Mouse (Mus musculus): ENCODE measurements at regions not wholly inside any gene's neighbourhood (a gene's known extent, or its start where the extent isn't known, plus 50 kb on each side); places are given as distances from the start of the nearest gene placed in this dataset.

- Histone ChIP-seq H3K27me3 (ENCODE audit: control insufficient read depth, insufficient read depth, low read length) (no peaks in the 10 kb centered on the region), H3K4me3 (no peak overlapping the region), H3K36me3 (ENCODE audit: control insufficient read depth, insufficient read depth, low read length) (no peaks in the 10 kb centered on the region), H3K4me1 (ENCODE audit: control insufficient read depth, insufficient read depth, low read length) (no peaks in the 10 kb centered on the region), H3K9ac (ENCODE audit: low read depth, low read length) (no peak overlapping the region), H3K79me2 (replicated peaks; ENCODE audit: control insufficient read depth, insufficient read depth, low read length) (no peaks in the 10 kb centered on the region), H3K27ac (no peak overlapping the region)
- 73% methylated on average over 4 of the region's 4 CpGs for WGBS
- no peak for DNase-seq
- intact Hi-C loops (cut with DNase I): no loop called here
- TF ChIP-seq POLR2A (IDR thresholded peaks at IDR 0.05; ENCODE audit: insufficient read depth, low read depth, low read length) (no peak), CTCF (IDR thresholded peaks at IDR 0.05) (no peak), EP300 (IDR thresholded peaks at IDR 0.05; ENCODE audit: insufficient read depth, low read depth, low read length) (no peak)
Observed at GRCm38 (mm10) chr9:68372726-68373125, 280.9 kb upstream of the Rora start.

GRCm38 (mm10) chr9:68376222-68376621 lies 277.4 kb upstream of the Rora start:
- no peak overlapping the region for H3K4me3 ChIP-seq
- H3K79me2 ChIP-seq (replicated peaks; ENCODE audit: control insufficient read depth, insufficient read depth, low read length): no peaks in the 10 kb centered on the region
- DNase-seq: no peak
- no peak overlapping the region for H3K9ac ChIP-seq (ENCODE audit: low read depth, low read length)
- WGBS: 68% methylated on average over 1 of the region's 1 CpGs
- intact Hi-C loops (cut with DNase I): no loop called here
- no peaks in the 10 kb centered on the region for H3K4me1 ChIP-seq (ENCODE audit: control insufficient read depth, insufficient read depth, low read length)
- H3K27ac ChIP-seq: no peak overlapping the region
- TF ChIP-seq POLR2A (IDR thresholded peaks at IDR 0.05; ENCODE audit: insufficient read depth, low read depth, low read length) (no peak), EP300 (IDR thresholded peaks at IDR 0.05; ENCODE audit: insufficient read depth, low read depth, low read length) (no peak), CTCF (IDR thresholded peaks at IDR 0.05) (no peak)
- H3K27me3 ChIP-seq (ENCODE audit: control insufficient read depth, insufficient read depth, low read length): no peaks in the 10 kb centered on the region
- H3K36me3 ChIP-seq (ENCODE audit: control insufficient read depth, insufficient read depth, low read length): no peaks in the 10 kb centered on the region

- Histone ChIP-seq H3K27ac (no peak overlapping the region), H3K36me3 (ENCODE audit: control insufficient read depth, insufficient read depth, low read length) (no peaks in the 10 kb centered on the region), H3K4me3 (no peak overlapping the region), H3K79me2 (replicated peaks; ENCODE audit: control insufficient read depth, insufficient read depth, low read length) (no peaks in the 10 kb centered on the region), H3K4me1 (ENCODE audit: control insufficient read depth, insufficient read depth, low read length) (no peaks in the 10 kb centered on the region), H3K27me3 (ENCODE audit: control insufficient read depth, insufficient read depth, low read length) (no peaks in the 10 kb centered on the region), H3K9ac (ENCODE audit: low read depth, low read length) (no peak overlapping the region)
- WGBS: 84% methylated on average over 6 of the region's 6 CpGs
- TF ChIP-seq EP300 (IDR thresholded peaks at IDR 0.05; ENCODE audit: insufficient read depth, low read depth, low read length) (no peak), POLR2A (IDR thresholded peaks at IDR 0.05; ENCODE audit: insufficient read depth, low read depth, low read length) (no peak), CTCF (IDR thresholded peaks at IDR 0.05) (peak; percentile 58)
- DNase-seq: no peak
- intact Hi-C loops (cut with DNase I): no loop called here
Observed at GRCm38 (mm10) chr9:68381871-68382270, 271.7 kb upstream of the Rora start.

- DNase-seq: no peak
- Histone ChIP-seq H3K27me3 (ENCODE audit: control insufficient read depth, insufficient read depth, low read length) (no peaks in the 10 kb centered on the region), H3K4me1 (ENCODE audit: control insufficient read depth, insufficient read depth, low read length) (peaks cover 6% of the 10 kb centered on the region), H3K9ac (ENCODE audit: low read depth, low read length) (no peak overlapping the region), H3K79me2 (replicated peaks; ENCODE audit: control insufficient read depth, insufficient read depth, low read length) (no peaks in the 10 kb centered on the region), H3K27ac (no peak overlapping the region), H3K36me3 (ENCODE audit: control insufficient read depth, insufficient read depth, low read length) (no peaks in the 10 kb centered on the region), H3K4me3 (no peak overlapping the region)
- WGBS: 81% methylated on average over 4 of the region's 4 CpGs
- intact Hi-C loops (cut with DNase I): loop anchor here (5.0 kb wide), 1 partner anchor 99 kb away; no protein-coding TSS in a partner anchor
- TF ChIP-seq EP300 (IDR thresholded peaks at IDR 0.05; ENCODE audit: insufficient read depth, low read depth, low read length) (no peak), CTCF (IDR thresholded peaks at IDR 0.05) (no peak), POLR2A (IDR thresholded peaks at IDR 0.05; ENCODE audit: insufficient read depth, low read depth, low read length) (no peak)
Observed at GRCm38 (mm10) chr9:68400930-68401329, 252.7 kb upstream of the Rora start.

DNA sequence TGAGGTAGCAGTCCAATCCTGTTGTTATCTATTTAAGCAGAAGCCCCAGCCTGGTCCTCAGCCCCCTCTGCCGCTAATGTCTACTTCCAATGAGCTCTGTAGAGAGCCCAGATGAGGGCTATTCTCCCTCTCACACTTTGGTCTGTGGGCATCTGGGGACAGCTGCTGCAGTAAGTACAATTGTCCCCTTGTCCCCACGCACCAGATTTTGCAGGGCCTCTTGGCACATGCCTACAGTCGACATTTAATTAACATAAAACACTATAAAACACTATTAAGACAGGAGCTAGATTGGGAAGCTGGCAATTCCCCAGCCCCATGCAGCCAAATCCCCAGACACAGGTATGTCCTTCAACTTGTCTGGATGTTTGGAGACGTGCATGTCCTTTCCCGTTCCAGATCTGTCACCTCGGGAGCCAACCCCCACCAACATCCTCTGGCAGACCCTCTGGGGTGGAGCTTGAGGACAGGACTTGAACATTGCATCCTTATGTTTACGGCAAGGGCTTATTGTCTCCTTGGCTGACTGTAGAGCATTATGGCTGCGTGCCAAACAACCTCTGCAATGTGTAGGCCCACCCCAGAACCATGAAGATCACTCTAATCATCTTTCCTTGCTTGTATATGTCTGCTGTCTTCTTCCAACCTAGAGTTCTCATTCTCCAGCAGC lies 251.3 kb upstream of the Rora start:
- Histone ChIP-seq H3K4me3 (no peak overlapping the region), H3K36me3 (ENCODE audit: control insufficient read depth, insufficient read depth, low read length) (no peaks in the 10 kb centered on the region), H3K27me3 (ENCODE audit: control insufficient read depth, insufficient read depth, low read length) (no peaks in the 10 kb centered on the region), H3K9ac (ENCODE audit: low read depth, low read length) (no peak overlapping the region), H3K4me1 (ENCODE audit: control insufficient read depth, insufficient read depth, low read length) (peaks cover 6% of the 10 kb centered on the region), H3K79me2 (replicated peaks; ENCODE audit: control insufficient read depth, insufficient read depth, low read length) (no peaks in the 10 kb centered on the region), H3K27ac (peak overlapping the region; percentile 52; the same call in 1 of the 2 replicates)
- intact Hi-C loops (cut with DNase I): loop anchor here (1.0 to 5.0 kb wide), 2 partner anchors 45 to 100 kb away; no protein-coding TSS in a partner anchor
- DNase-seq: peak; percentile 42 to 46
- 37% methylated on average over 8 of the region's 8 CpGs for WGBS
- TF ChIP-seq CTCF (IDR thresholded peaks at IDR 0.05): no peak
- 0 out of 2 replicates have a peak, but pooled peaks have one; percentile 36 for TF ChIP-seq EP300 (IDR thresholded peaks at IDR 0.05; ENCODE audit: insufficient read depth, low read depth, low read length)

- intact Hi-C loops (cut with DNase I): loop anchor here (1.0 to 5.0 kb wide), 2 partner anchors 46 to 101 kb away; no protein-coding TSS in a partner anchor
- TF ChIP-seq EP300 (IDR thresholded peaks at IDR 0.05; ENCODE audit: insufficient read depth, low read depth, low read length) (peak; percentile 94), CTCF (IDR thresholded peaks at IDR 0.05) (no peak)
- Histone ChIP-seq H3K4me3 (no peak overlapping the region), H3K27me3 (ENCODE audit: control insufficient read depth, insufficient read depth, low read length) (no peaks in the 10 kb centered on the region), H3K4me1 (ENCODE audit: control insufficient read depth, insufficient read depth, low read length) (peaks cover 6% of the 10 kb centered on the region), H3K79me2 (replicated peaks; ENCODE audit: control insufficient read depth, insufficient read depth, low read length) (no peaks in the 10 kb centered on the region), H3K27ac (peak overlapping the region; percentile 52), H3K36me3 (ENCODE audit: control insufficient read depth, insufficient read depth, low read length) (no peaks in the 10 kb centered on the region), H3K9ac (ENCODE audit: low read depth, low read length) (no peak overlapping the region)
- WGBS: 50% methylated on average over 3 of the region's 3 CpGs
- peak; percentile 40 to 56 for DNase-seq
Observed at GRCm38 (mm10) chr9:68402981-68403380, 250.6 kb upstream of the Rora start.
